Mouse (Mus musculus) midbrain, embryonic 10.5 days (tissue): ENCODE results near the gene Maml3. TPM values are rescaled to one million over a fixed set of nuclear protein-coding genes. Genes with fewer than 3 reads are reported as not detected.

Experiments used
- DNase-seq: peaks from one replicate; pipeline ENCODE4 v3.0.0-alpha.2; 2017; ENCODE audit warnings: low spot score
- H3K27ac ChIP-seq: fragments of 300-500 bp; sonication (generic); replicated peaks from 2 replicates; pipeline ENCODE4 v1.5.1; 2016; ENCODE audit warnings: mild to moderate bottlenecking
- H3K27me3 ChIP-seq: fragments of 300-500 bp; sonication (generic); 2 replicates; pipeline ENCODE4 v1.6.1; 2016; ENCODE audit warnings: low read depth, mild to moderate bottlenecking; ENCODE audit not compliant: poor library complexity, severe bottlenecking
- H3K36me3 ChIP-seq: fragments of 300-500 bp; sonication (generic); 2 replicates; pipeline ENCODE4 v1.6.1; 2016; ENCODE audit warnings: mild to moderate bottlenecking, moderate library complexity
- H3K4me1 ChIP-seq: fragments of 300-500 bp; sonication (generic); 2 replicates; pipeline ENCODE4 v1.6.1; 2016
- H3K4me3 ChIP-seq: fragments of 300-500 bp; sonication (generic); 2 replicates; pipeline ENCODE4 v1.5.1; 2016; ENCODE audit warnings: mild to moderate bottlenecking, moderate library complexity
- H3K9me3 ChIP-seq: fragments of 300-500 bp; sonication (generic); replicated peaks from 2 replicates; pipeline ENCODE4 v1.6.1; 2016; ENCODE audit warnings: mild to moderate bottlenecking
- WGBS: fragments of 180-500 bp; shearing (Covaris S2); methylation state at CpG from one replicate; pipeline ENCODE4 v1.1.7; 2016; 5-methylcytosine and 5-hydroxymethylcytosine counted together
- polyA plus RNA-seq: library from polyadenylated mRNA; unstranded; fragments of >200 nt; fragmentation: Nextera tagmentation; extraction: Ambion mirVana; gene quantifications from 2 replicates; pipeline ENCODE4 v1.2.1, GENCODE M21; 2016

Gene Maml3
- polyA plus RNA-seq, 1 experiment from 2014 or later, result 5.4 TPM

GRCm38 (mm10) chr3:51742405-51742804 lies 362.5 kb downstream of the Maml3 start:
- no peak for DNase-seq
- no peak overlapping the region for H3K4me3 ChIP-seq
- 0 out of 2 replicates have a peak overlapping the region, but pooled peaks have one; percentile 67 for H3K27ac ChIP-seq
- WGBS, result 90% methylated on average over 6 of the region's 6 CpGs
- H3K4me1 ChIP-seq, result peaks cover 45% of the 10 kb centered on the region
- H3K9me3 ChIP-seq, result no peaks in the 10 kb centered on the region
- 0 out of 2 replicates have a peak, but pooled peaks cover 2% of the 10 kb centered on the region for H3K36me3 ChIP-seq
- no peaks in the 10 kb centered on the region for H3K27me3 ChIP-seq

- WGBS, result 81% methylated on average over 10 of the region's 10 CpGs
- peaks cover 45% of the 10 kb centered on the region for H3K4me1 ChIP-seq
- H3K9me3 ChIP-seq, result no peaks in the 10 kb centered on the region
- H3K36me3 ChIP-seq, result 0 out of 2 replicates have a peak, but pooled peaks cover 2% of the 10 kb centered on the region
- no peak overlapping the region for H3K4me3 ChIP-seq
- H3K27ac ChIP-seq, result peak overlapping the region; percentile 67; the same call in 1 of the 2 replicates
- no peak for DNase-seq
- H3K27me3 ChIP-seq, result no peaks in the 10 kb centered on the region
Observed at GRCm38 (mm10) chr3:51741824-51742223, 363.1 kb downstream of the Maml3 start.

- Histone ChIP-seq H3K36me3 (0 out of 2 replicates have a peak, but pooled peaks cover 2% of the 10 kb centered on the region), H3K9me3 (no peaks in the 10 kb centered on the region), H3K4me1 (peaks cover 45% of the 10 kb centered on the region), H3K4me3 (no peak overlapping the region), H3K27ac (peak overlapping the region; percentile 85), H3K27me3 (no peaks in the 10 kb centered on the region)
- no peak for DNase-seq
Observed at GRCm38 (mm10) chr3:51739835-51740112, 365.1 kb downstream of the Maml3 start.

GRCm38 (mm10) chr3:51739049-51739834 lies 365.6 kb downstream of the Maml3 start:
- no peaks in the 10 kb centered on the region for H3K27me3 ChIP-seq
- no peaks in the 10 kb centered on the region for H3K9me3 ChIP-seq
- WGBS, result 6% methylated on average over 12 of the region's 12 CpGs
- peaks cover 41% of the 10 kb centered on the region for H3K4me1 ChIP-seq
- H3K27ac ChIP-seq, result peak overlapping the region; percentile 85
- peak; percentile 50 for DNase-seq
- H3K36me3 ChIP-seq, result 0 out of 2 replicates have a peak, but pooled peaks cover 2% of the 10 kb centered on the region
- H3K4me3 ChIP-seq, result 0 out of 2 replicates have a peak overlapping the region, but pooled peaks have one; percentile 3

- Histone ChIP-seq H3K4me1 (peaks cover 50% of the 10 kb centered on the region), H3K27ac (no peak overlapping the region), H3K27me3 (no peaks in the 10 kb centered on the region), H3K36me3 (no peaks in the 10 kb centered on the region), H3K9me3 (no peaks in the 10 kb centered on the region), H3K4me3 (no peak overlapping the region)
- no peak for DNase-seq
- 95% methylated on average over 3 of the region's 3 CpGs for WGBS
Observed at GRCm38 (mm10) chr3:51733685-51734084, 371.2 kb downstream of the Maml3 start.

- H3K36me3 ChIP-seq, result no peaks in the 10 kb centered on the region
- no peak for DNase-seq
- H3K27me3 ChIP-seq, result no peaks in the 10 kb centered on the region
- no peak overlapping the region for H3K4me3 ChIP-seq
- H3K9me3 ChIP-seq, result no peaks in the 10 kb centered on the region
- H3K27ac ChIP-seq, result peak overlapping the region; percentile 76
- peaks cover 47% of the 10 kb centered on the region for H3K4me1 ChIP-seq
- WGBS, result 92% methylated on average over 16 of the region's 16 CpGs
Observed at GRCm38 (mm10) chr3:51731949-51732636, 372.8 kb downstream of the Maml3 start.

- DNase-seq, result no peak
- Histone ChIP-seq H3K27ac (no peak overlapping the region; the same call in 1 of the 2 replicates), H3K9me3 (no peaks in the 10 kb centered on the region), H3K27me3 (no peaks in the 10 kb centered on the region), H3K36me3 (no peaks in the 10 kb centered on the region), H3K4me3 (no peak overlapping the region), H3K4me1 (peaks cover 48% of the 10 kb centered on the region)
- 91% methylated on average over 7 of the region's 7 CpGs for WGBS
Observed at GRCm38 (mm10) chr3:51730662-51731061, 374.2 kb downstream of the Maml3 start.

- H3K4me1 ChIP-seq, result peaks cover 58% of the 10 kb centered on the region
- no peaks in the 10 kb centered on the region for H3K36me3 ChIP-seq
- no peaks in the 10 kb centered on the region for H3K9me3 ChIP-seq
- no peak overlapping the region for H3K4me3 ChIP-seq
- WGBS, result 57% methylated on average over 14 of the region's 14 CpGs
- peak overlapping the region; percentile 78 for H3K27ac ChIP-seq
- H3K27me3 ChIP-seq, result no peaks in the 10 kb centered on the region
- no peak for DNase-seq
Observed at GRCm38 (mm10) chr3:51729109-51729918, 375.6 kb downstream of the Maml3 start.

- DNase-seq, result no peak
- Histone ChIP-seq H3K4me1 (peaks cover 59% of the 10 kb centered on the region), H3K27me3 (no peaks in the 10 kb centered on the region), H3K27ac (peak overlapping the region; percentile 78), H3K4me3 (no peak overlapping the region), H3K9me3 (no peaks in the 10 kb centered on the region), H3K36me3 (no peaks in the 10 kb centered on the region)
- 84% methylated on average over 12 of the region's 12 CpGs for WGBS
Observed at GRCm38 (mm10) chr3:51728456-51728855, 376.4 kb downstream of the Maml3 start.

- no peak overlapping the region for H3K4me3 ChIP-seq
- no peak for DNase-seq
- WGBS, result 85% methylated on average over 8 of the region's 8 CpGs
- H3K36me3 ChIP-seq, result no peaks in the 10 kb centered on the region
- H3K9me3 ChIP-seq, result no peaks in the 10 kb centered on the region
- peaks cover 61% of the 10 kb centered on the region for H3K4me1 ChIP-seq
- H3K27me3 ChIP-seq, result no peaks in the 10 kb centered on the region
- H3K27ac ChIP-seq, result peak overlapping the region; percentile 78
Observed at GRCm38 (mm10) chr3:51727968-51728367, 376.9 kb downstream of the Maml3 start.

- Histone ChIP-seq H3K36me3 (no peaks in the 10 kb centered on the region), H3K27me3 (no peaks in the 10 kb centered on the region), H3K4me3 (no peak overlapping the region), H3K4me1 (peaks cover 59% of the 10 kb centered on the region), H3K9me3 (no peaks in the 10 kb centered on the region), H3K27ac (peak overlapping the region; percentile 78; the same call in 1 of the 2 replicates)
- DNase-seq, result no peak
- WGBS, result 85% methylated on average over 3 of the region's 3 CpGs
Observed at GRCm38 (mm10) chr3:51727487-51727886, 377.4 kb downstream of the Maml3 start.

GRCm38 (mm10) chr3:51726257-51726656 lies 378.6 kb downstream of the Maml3 start:
- Histone ChIP-seq H3K27me3 (no peaks in the 10 kb centered on the region), H3K4me3 (no peak overlapping the region), H3K36me3 (no peaks in the 10 kb centered on the region), H3K9me3 (no peaks in the 10 kb centered on the region), H3K27ac (no peak overlapping the region), H3K4me1 (peaks cover 47% of the 10 kb centered on the region)
- no peak for DNase-seq
- WGBS, result 93% methylated on average over 6 of the region's 6 CpGs
